Mouse (Mus musculus) T-helper 1 cell (primary cell): ENCODE measurements around the gene Ciita.

Source experiments
- in situ Hi-C: fragments of 300-600 bp; cut with MboI, MseI; formaldehyde crosslinking; loops from one replicate; pipeline ENCODE4 v1.15.1; 2025; ENCODE audit warnings: high pct_unique_total_duplicates

The Ciita gene

DNA sequence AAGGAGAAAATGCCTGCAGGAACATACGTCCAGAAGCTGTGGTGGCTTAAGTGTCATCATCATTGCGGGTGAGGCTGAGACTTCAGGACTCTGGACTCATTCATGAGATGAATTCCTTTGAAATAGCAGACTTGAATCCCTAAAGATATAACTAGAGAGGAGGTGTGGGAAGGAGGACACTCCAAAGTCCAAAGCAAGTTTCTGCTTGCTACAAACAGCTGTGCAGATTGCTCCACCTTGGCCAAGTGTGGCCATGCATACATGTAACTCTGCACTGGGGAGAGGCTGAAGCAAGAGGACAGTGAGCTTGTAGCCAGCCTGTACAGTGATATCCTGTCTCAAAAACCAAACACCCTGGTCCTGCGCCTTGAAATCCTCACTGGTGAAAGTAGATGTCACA, 7.9 kb upstream of the Ciita start:
- in situ Hi-C loops, result no loop called here

DNA sequence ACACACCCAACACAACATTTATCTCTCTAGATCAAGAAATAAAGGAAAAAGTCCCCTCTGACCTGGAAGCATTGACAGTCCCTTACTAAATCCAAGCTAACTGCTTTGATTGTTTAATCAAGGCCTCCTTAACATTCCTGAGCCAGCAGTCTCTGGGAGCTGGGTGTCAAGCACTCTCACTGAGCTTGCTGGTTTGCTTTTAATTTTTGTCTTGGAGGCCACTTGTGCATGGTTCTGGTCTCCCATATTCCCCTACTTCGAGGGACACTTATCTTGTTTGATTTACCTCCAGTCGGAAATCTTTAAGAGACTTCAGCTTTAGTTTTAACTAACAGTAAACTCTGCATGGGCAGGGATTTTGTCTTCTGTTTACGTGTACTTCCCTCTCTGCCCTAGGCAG, 4.9 kb upstream of the Ciita start:
- in situ Hi-C loops, result loop anchor here (25.0 kb wide), 1 partner anchor 438 kb away; no protein-coding TSS in a partner anchor

DNA sequence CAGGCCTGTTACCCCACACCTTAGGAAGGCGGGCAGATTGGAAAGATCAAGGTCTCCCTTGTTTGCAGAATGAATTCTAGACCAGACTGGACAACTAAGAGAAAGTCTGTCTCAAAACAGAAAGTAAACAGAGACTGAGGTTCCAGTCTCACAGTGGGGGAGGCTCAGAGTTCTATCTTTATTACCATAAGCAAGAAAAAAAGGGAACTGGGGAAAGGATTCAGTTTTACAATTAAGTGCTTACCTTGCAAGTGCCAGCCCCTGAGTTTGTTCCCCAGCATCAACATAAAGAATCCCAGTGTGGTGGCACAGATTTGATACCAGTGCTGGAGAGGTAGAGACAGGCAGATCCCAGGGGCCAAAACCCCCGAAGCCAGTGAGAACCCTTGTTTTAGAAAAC, 3.9 kb upstream of the Ciita start:
- in situ Hi-C loops, result loop anchor here (25.0 kb wide), 1 partner anchor 439 kb away; no protein-coding TSS in a partner anchor

DNA sequence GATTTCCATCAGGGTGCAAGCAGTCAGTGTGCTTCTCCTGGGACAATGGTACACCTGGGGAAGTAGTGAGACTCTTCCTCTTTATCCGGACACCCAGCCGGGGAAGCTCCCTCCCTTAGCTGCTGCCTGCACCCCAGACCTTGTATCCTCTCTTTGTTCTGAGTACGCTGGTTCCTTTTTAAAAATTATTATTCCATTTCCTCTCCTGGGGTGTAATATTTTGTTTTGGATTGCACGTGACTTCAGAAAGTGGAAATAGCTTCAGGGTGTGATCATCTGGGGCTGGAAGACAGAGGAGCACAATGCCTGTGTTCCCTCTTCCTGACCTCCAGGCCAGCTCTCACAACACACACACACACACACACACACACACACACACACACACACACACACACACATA, 2.5 kb downstream of the Ciita start:
- in situ Hi-C loops, result loop anchor here (25.0 kb wide), 1 partner anchor 445 kb away; no protein-coding TSS in a partner anchor

DNA sequence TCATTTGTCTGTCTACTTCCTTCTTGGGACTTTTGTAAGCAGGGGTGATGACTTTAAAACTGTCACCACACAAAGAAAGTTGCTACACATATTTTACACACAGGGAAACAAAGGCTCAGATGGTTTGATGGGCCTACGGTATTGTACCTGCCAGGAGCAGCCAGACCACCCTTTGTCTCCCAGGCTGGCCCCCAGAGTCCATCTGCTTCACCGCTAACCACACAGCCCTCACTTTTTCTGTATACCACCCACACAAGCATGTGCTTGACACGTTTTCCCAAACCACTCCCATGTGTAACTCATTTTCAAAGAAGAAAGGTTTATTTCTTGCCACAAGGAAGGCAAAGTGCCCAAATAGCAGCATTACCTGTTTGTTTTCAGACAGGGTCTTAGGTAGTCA, 7.1 kb downstream of the Ciita start:
- in situ Hi-C loops, result loop anchor here (25.0 kb wide), 1 partner anchor 450 kb away; no protein-coding TSS in a partner anchor

DNA sequence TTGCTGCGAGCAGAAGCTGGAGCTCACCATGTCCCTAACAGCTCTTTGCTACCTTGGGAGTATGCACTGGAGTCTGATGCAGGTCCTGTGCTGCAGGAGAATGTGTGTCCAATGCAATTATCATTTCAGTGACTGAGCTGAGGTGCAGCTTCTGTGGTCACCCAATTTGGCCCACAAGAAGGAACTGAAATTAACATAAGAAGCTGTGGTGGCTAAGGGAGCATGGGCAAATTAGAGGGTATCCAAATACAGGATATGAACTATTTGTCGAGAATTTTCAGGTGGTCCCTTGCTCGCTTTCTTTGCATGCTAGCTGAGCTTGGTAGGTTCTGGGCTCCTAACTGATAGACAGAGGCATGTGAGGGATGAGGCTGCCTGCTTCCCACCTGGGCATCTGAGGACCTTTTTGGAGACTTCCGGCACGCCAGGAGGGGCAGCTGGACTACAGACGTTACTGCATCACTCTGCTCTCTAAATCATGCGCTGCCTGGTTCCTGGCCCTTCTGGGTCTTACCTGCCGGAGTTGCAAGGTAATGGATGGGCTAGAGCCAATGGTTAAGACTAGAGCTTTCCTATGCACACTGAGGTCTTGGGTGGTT, 8.1 kb downstream of the Ciita start:
- in situ Hi-C loops, result loop anchor here (25.0 kb wide), 1 partner anchor 451 kb away; no protein-coding TSS in a partner anchor

DNA sequence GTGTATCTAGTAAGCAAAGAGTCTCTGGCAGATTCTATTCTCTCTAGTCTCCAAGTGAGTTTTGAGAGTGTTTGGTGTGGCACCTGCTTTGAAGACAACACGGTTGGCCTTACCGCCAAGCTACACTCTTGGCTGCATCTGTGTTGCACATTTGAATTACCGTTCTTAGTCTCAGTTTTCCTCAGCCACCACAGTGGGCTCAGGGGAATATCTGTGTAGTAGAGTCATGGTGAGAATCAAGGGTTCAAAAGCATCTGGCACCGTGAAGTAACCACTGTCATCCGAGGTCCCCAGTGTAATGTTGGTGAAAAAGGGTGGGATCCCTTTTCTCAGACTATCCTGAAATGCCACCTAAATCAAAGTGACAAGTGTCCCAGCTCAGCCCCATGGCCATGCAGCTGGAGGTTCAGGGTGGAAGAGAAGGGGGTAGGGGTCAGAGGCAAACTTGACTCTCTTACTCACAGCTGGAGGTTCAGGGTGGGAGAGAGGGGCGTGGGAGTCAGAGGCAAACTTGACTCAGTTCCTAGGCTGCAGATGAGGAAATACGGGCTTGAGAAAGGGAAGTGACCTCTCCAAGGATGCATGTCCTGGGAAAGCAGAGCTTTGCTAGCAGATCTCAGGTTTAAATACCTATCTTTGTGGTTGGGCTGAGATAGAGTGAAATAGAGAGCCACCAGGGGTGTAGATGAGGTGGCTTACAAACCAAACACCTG, 9.1 kb downstream of the Ciita start:
- in situ Hi-C loops, result loop anchor here (25.0 kb wide), 1 partner anchor 452 kb away; no protein-coding TSS in a partner anchor

DNA sequence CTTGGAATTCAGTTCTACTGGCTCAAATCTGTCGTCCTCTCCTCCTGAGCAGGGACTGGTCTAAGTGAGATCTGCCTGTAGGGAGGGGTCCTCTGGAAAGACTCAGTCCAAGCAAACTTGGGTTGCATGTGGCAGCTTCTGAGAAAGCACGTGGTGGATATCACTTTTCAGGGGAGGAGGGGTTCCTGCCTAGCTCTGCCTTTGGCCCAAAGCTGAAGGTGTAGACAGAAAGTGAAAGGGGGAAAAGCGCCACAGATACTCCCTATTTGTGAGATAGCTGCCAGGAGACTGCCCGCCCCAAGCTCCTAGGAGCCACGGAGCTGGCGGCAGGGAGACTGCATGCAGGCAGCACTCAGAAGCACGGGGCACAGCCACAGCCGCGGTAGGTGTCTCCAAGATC, 9.6 kb downstream of the Ciita start:
- in situ Hi-C loops, result loop anchor here (25.0 kb wide), 1 partner anchor 452 kb away; no protein-coding TSS in a partner anchor

DNA sequence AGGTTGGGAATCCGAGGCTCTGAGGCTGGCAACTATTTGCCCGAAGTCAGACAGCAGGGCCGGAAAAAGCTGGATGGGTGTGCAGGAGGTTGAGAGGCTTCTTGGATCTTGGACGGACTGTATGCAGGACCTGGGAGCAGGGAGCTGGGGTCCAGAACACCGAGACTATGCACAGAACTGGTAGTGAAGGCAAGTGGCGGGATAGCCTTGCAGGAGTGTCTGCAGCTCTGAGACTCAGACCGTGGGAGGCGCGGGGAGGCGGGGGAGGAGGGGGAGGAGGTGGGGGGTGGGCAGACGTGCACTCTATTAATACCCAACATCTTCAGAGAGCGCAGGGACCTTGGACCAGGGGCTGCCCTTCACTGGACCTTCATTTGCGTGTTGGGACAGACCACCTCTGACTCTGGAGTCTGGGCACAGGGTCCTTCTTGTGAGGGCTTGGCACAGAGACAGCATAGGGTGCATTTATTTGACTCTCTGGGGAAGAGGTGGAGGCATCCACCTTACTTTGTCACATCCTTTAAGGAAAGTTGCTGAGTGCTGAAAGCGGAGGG, 10.1 kb downstream of the Ciita start:
- in situ Hi-C loops, result loop anchor here (25.0 kb wide), 1 partner anchor 453 kb away; no protein-coding TSS in a partner anchor

DNA sequence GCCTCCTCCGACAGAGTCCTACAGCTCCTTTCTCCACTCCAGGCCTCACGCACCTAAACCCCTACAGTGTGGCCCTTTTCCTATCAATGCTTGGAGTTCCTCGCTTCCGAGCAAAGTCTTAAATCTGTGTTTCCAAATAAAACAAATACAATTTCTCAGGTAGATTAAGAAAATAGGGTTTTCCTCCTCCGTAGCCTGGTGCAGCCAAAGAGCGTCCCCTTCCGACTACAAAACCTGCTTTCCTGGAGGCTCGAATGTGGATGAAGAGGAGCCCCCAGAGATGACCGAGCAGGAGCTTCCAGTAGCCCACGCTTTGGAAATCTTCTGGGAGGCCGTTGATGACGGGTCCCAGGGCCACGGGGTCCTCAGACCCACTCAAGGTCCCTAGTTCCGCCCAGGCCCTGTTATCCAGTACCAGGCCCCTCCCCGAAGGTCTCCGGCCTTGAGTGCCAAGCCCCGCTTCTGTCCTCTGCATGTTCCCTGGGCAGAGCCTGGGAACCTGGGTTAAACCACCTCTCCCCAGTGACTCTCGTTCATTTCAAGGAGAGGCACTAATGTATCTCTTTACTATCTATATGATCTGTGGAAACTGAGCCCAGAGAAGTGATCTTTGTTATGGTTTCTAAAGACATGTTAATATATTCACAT, 10.8 kb downstream of the Ciita start:
- in situ Hi-C loops, result loop anchor here (25.0 kb wide), 1 partner anchor 453 kb away; no protein-coding TSS in a partner anchor

DNA sequence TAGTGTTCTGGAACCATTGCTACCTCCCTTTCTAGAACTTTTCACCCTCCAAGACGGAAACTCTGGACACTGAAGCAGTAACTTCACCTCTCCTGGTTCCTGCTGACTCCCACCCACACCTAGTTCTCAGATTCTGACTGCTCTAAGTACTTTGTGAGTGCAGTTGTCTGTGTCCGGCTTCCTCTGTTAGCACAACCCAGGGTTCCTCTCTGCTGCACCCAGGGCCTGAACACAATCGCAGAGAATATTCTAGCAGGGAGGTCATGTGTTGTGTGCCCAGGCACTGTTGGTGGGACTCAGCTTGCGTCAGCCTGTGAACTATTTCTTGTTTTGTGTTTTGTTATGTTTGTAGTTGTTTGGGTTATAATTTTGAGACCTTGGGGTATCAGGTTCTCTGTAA, 11.9 kb downstream of the Ciita start:
- in situ Hi-C loops, result loop anchor here (25.0 kb wide), 1 partner anchor 454 kb away; no protein-coding TSS in a partner anchor

DNA sequence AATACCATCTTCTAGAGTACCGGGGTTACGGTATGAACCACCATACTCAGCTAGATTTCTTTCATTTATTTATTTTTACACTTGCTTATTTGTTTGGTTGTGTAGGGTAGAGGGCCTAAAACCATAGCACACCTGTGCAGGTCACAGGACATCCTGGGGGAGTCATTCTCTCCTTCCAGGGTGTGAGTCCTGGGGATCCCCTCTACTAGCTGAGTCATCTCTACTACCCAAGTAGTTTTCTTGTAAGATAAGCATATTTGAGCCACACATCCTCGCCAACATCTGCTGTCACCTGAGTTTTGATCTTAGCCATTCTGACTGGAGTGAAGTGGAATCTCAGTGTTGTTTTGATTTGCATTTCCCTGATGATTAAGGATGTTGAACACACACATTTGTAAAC, 12.7 kb downstream of the Ciita start:
- in situ Hi-C loops, result loop anchor here (25.0 kb wide), 1 partner anchor 455 kb away; no protein-coding TSS in a partner anchor

DNA sequence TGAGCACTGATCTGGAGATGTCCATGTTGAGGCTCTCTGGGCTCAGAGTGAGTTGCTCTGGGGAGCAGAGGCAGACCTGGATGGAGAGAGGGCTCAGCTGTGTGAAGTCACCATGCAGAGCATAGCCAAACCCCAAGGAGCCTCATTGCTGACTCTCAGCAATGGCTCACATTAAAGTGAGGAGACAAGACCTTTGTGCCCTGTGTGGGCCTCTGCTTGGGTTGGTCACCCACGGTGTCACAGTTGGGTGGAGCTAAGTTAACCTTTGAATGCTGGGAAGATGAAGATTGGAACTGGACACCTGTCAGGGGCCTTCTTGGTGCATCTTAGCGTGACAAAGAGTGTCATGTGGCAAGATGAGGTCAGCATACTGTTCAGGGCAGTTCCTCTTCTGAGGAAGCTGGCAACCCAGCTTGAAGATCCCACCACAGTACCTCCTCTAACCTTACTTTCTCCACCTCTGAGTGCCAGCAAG, 16.0 kb downstream of the Ciita start:
- in situ Hi-C loops, result loop anchor here (25.0 kb wide), 1 partner anchor 459 kb away; no protein-coding TSS in a partner anchor

DNA sequence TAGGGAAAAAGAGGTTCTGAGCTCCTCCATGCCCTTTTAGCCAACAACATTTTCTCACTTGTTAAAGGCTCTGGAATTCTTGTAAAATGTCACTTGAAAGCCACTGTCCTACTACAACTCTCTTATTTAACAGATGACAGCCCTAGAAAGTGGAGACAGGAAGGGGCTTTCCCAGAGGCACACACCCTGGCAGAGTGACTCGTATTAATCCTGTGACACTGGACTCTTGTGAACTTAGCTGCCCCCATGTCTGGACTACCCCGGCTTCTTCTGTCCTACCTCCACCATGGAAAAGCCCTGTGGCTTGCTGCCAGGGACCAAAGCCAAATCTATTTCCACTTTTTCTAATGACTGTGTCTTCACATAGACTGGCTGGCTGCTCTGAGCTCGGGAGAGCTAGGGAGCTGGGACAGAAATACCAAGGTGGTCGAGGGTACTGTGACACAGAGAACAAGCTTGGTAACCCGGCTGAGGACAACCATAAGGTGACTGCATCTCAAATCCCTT, 18.3 kb downstream of the Ciita start:
- in situ Hi-C loops, result loop anchor here (25.0 kb wide), 1 partner anchor 461 kb away; no protein-coding TSS in a partner anchor

DNA sequence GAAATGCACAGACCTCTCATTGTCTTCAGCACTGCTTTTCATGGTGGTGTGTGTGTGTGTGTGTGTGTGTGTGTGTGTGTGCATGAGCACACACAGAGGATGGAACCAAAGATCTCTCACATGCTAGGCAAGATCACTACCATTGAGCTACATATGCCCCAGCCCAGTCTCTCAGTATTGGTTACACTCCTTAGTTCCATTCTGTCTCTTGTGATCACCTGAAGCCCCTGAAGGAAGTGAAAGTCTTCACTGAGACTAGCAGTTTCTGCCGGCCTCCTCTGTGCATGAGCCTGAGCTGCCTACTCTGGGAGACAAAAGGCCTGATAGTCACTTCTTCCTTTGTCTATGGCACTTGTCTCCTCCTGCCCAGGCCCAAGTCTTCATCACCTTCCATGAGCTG, 19.3 kb downstream of the Ciita start:
- in situ Hi-C loops, result loop anchor here (25.0 kb wide), 1 partner anchor 462 kb away; no protein-coding TSS in a partner anchor

DNA sequence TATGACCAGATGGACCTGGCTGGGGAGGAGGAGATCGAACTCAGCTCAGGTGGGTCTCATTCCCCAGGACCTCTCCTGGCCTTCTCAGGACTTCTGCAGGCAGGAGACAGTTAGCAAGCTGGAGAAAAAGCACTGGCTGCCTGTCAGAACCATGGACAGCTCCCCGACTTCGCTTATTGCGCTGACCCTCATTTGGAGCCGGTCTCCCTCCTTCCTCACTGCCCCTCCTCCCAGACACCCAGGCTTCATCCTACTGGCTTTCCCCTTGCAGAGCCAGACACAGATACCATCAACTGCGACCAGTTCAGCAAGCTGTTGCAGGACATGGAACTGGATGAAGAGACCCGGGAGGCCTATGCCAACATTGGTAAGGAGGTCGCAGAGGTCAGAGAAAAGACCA, 22.0 kb downstream of the Ciita start:
- in situ Hi-C loops, result no loop called here

DNA sequence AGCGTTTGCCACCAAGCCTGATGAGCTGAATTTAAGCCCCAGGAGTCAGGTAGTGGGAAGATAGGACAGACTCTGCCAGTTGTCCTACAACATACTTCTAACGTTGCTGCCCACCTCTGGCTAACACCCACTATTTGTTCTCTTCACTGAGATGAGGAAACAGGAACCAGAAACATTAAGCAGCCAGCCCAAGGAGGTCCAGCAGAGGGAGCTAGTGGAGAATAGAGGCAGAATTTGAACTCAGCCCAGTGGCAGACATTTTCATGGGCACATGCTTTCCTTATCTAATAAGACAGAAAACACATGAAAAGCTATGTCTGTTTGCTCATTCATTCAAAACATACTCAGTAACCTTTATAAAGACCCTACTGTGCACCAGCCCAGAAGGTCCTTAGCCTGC, 23.2 kb downstream of the Ciita start:
- in situ Hi-C loops, result no loop called here

DNA sequence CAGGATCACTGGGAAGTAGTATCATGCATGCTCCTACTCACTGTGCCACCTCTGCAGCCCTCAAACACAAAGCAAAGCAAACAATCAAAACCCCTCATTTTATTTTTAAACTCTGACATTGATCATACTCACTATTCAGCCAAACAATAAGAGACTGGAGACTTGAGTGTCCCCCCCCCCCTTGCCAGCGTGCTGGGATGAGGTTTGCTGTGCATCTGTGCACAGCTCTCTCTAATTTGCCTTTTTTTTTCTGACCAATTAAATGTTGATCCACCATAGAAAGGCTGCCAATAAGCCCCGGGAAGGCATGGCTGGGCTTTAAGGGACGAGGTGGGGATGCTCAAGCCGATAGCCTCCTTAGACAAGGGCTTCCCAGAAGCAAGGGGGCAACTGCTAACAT, 27.6 kb downstream of the Ciita start:
- in situ Hi-C loops, result no loop called here

DNA sequence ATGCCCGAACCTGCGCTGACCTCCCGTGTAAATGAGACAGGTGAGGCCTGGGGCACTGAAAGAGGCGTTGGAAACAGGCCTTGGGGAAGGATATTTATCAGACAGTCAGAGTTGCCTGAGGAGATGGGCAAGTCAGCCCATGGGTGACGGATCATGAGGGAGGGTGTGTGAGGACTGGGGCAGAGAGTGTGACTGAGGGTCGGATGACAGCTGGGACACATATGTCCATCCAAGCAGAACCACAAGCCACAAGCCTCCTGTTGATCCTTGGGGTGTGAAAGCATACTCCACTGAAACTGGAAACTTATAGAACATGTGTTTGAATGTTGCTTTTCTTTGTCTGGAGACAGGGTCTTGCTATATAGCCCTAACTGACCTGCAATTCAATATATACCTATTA, 28.8 kb downstream of the Ciita start:
- in situ Hi-C loops, result no loop called here

DNA sequence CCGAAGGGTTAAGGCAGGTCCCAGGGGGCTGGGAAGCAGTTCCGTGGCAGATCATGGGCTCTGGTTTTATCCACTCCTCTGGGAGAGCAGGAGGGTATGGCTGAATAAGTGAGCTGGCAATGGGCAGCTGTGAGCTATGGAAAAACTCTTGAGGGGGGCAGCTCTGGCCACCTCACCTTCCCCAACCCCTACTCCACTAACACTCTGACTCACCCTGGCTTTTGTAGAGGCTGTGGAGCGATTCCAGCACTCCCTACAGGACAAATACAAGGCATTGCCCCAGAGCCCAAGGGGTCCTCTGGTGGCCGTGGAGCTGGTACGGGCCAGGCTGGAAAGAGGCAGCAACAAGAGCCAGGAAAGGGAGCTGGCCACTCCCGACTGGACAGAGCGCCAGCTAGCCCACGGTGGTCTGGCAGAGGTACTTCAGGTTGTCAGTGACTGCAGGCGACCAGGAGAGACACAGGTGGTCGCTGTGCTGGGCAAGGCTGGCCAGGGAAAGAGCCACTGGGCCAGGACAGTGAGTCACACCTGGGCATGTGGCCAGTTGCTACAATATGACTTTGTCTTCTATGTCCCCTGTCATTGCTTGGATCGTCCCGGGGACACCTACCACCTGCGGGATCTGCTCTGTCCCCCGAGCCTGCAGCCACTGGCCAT, 30.7 kb downstream of the Ciita start:
- in situ Hi-C loops, result loop anchor here (5.0 kb wide), 1 partner anchor 233 kb away; no protein-coding TSS in a partner anchor

DNA sequence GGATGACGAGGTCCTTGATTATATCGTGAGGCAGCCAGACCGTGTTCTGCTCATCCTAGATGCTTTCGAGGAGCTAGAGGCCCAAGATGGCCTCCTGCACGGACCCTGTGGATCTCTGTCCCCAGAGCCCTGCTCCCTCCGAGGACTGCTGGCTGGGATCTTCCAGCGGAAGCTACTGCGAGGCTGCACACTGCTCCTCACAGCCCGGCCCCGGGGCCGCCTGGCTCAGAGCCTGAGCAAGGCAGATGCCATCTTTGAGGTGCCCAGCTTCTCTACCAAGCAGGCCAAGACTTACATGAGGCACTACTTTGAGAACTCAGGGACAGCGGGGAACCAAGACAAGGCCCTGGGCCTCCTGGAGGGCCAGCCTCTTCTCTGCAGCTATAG, 31.3 kb downstream of the Ciita start:
- in situ Hi-C loops, result loop anchor here (5.0 kb wide), 1 partner anchor 234 kb away; no protein-coding TSS in a partner anchor
